In genomic region chr16:14906393-14907100, GRCm38 (mm10) we compare ENCODE assay signal across 7 mouse cellular contexts. TPM values are rescaled to one million over a fixed set of nuclear protein-coding genes. Genes with fewer than 3 reads are reported as not detected.
A peak's percentile ranks its signal among the peaks of the same experiment; 100 is the strongest.
DNase-seq lines count a peak whose midpoint lies in the region; ATAC-seq and TF ChIP-seq lines count a peak whose summit lies in the region.

Efcab1 (plus strand) TSS chr16:14906606.

- no peaks in the 10 kb centered on the region for H3K36me3 ChIP-seq in E14TG2a.4 (ENCODE audit: insufficient read depth, low read length)
- H3K36me3 ChIP-seq in forebrain, embryonic 15.5 days, result no peaks in the 10 kb centered on the region
- no peaks in the 10 kb centered on the region for H3K36me3 ChIP-seq in stomach, embryonic 16.5 days (ENCODE audit: control insufficient read depth, insufficient read depth, low read length)

- H3K4me3 ChIP-seq in E14TG2a.4 (replicated peaks; ENCODE audit: low read length), result peak within 1 kb of the TSS; percentile 43
- peak within 1 kb of the TSS; percentile 34 for H3K4me3 ChIP-seq in forebrain, embryonic 15.5 days
- H3K4me3 ChIP-seq in stomach, embryonic 16.5 days (replicated peaks; ENCODE audit: low read length), result peak within 1 kb of the TSS; percentile 42

- no peaks in the 10 kb centered on the region for H3K9me3 ChIP-seq in E14TG2a.4 (ENCODE audit: low read length)
- no peaks in the 10 kb centered on the region for H3K9me3 ChIP-seq in forebrain, embryonic 15.5 days
- no peaks in the 10 kb centered on the region for H3K9me3 ChIP-seq in stomach, embryonic 16.5 days (replicated peaks; ENCODE audit: control insufficient read depth, low read length)

- peak within 1 kb of the TSS; percentile 58 for H3K27ac ChIP-seq in forebrain, embryonic 15.5 days (replicated peaks)
- H3K27ac ChIP-seq in stomach, embryonic 16.5 days (ENCODE audit: low read length), result no peak within 1 kb of the TSS; the same call in 1 of the 2 replicates

- ATAC-seq in forebrain, embryonic 15.5 days (replicated peaks), result peak; percentile 100
- ATAC-seq in stomach, embryonic 16.5 days (ENCODE audit: insufficient read depth, low FRiP score), result peak; percentile 99

- peak; percentile 67 for DNase-seq in ZHBTc4 (ENCODE audit: low read depth, low spot score)
- peak; percentile 58 to 71 for DNase-seq in layer of hippocampus, postnatal 10 days (ENCODE audit: low spot score in 2 of 2)
- DNase-seq in mesoderm, embryonic 11.5 days (ENCODE audit: low read depth, low spot score), result peak; percentile 78
- DNase-seq in gastrocnemius, postnatal 4 days (ENCODE audit: low spot score in 2 of 2), result no peak

- peaks cover 6% of the 10 kb centered on the region for H3K4me1 ChIP-seq in E14TG2a.4 (replicated peaks; ENCODE audit: low read depth, low read length)
- 0 out of 2 replicates have a peak, but pooled peaks cover 9% of the 10 kb centered on the region for H3K4me1 ChIP-seq in forebrain, embryonic 15.5 days
- H3K4me1 ChIP-seq in stomach, embryonic 16.5 days (ENCODE audit: control insufficient read depth, insufficient read depth, low read length), result peaks cover 15% of the 10 kb centered on the region; the same call in 1 of the 2 replicates

- no peak within 1 kb of the TSS for H3K9ac ChIP-seq in forebrain, embryonic 15.5 days (replicated peaks)
- peak within 1 kb of the TSS; percentile 61; the same call in 1 of the 2 replicates for H3K9ac ChIP-seq in stomach, embryonic 16.5 days (ENCODE audit: low read length)

- 7% methylated on average over 15 of the region's 15 CpGs for WGBS in forebrain, embryonic 15.5 days
- 6% methylated on average over 15 of the region's 15 CpGs for WGBS in stomach, embryonic 16.5 days

- TF ChIP-seq CTCF in E14TG2a.4 (conservative IDR thresholded peaks at IDR 0.05; ENCODE audit: low read length), result no peak

- H3K4me2 ChIP-seq in forebrain, embryonic 15.5 days (replicated peaks), result peak within 1 kb of the TSS; percentile 42
- peak within 1 kb of the TSS; percentile 45 for H3K4me2 ChIP-seq in stomach, embryonic 16.5 days (ENCODE audit: low read depth, low read length)

- no peaks in the 10 kb centered on the region for H3K27me3 ChIP-seq in E14TG2a.4 (ENCODE audit: insufficient read depth, low read length)
- no peaks in the 10 kb centered on the region for H3K27me3 ChIP-seq in forebrain, embryonic 15.5 days
- H3K27me3 ChIP-seq in stomach, embryonic 16.5 days (ENCODE audit: control insufficient read depth, insufficient read depth, low read length), result no peaks in the 10 kb centered on the region

RNA-seq across cellular contexts. Expression of gene Efcab1, which starts in this region (rescaled TPM):
- polyA plus RNA-seq in forebrain, embryonic 15.5 days (2015; fragmentation: Nextera tagmentation; extraction: Ambion mirVana), result 8.4 and 12.5 TPM in 2 replicates
- 1 to 10 TPM; 6.1 to 6.6 TPM for total RNA-seq in layer of hippocampus, postnatal 10 days (2021)
- 14.4 and 16.3 TPM in 2 replicates for polyA plus RNA-seq in stomach, embryonic 16.5 days (2015; fragmentation: Nextera tagmentation; extraction: Ambion mirVana)
- total RNA-seq in gastrocnemius, postnatal 4 days (2021), result under 1 TPM; 0.34 to 0.37 TPM

Comparison
In these comparisons a context has a peak if more than half of its experiments do, and no peak if none do; other contexts are left out.
1. RNA of gene Efcab1 (total RNA-seq): 6.1 to 6.6 TPM in layer of hippocampus, postnatal 10 days; 0.34 to 0.37 TPM in gastrocnemius, postnatal 4 days; every median in the first group is over 4 times any median in the second.
2. DNase-seq: peak in ZHBTc4 (single experiment), layer of hippocampus, postnatal 10 days (2 of 2) and mesoderm, embryonic 11.5 days (single experiment); none in gastrocnemius, postnatal 4 days (0 of 2).
3. Peak in every context shown above with its lines, with median percentiles within 50 percentile points of each other: H3K4me3 ChIP-seq.